Mouse (Mus musculus): Measurements from ENCODE around the gene Gpc6.

GRCm38 (mm10) chr14:117146089-117146488 lies 221.0 kb downstream of the Gpc6 start:
- TF ChIP-seq CTCF (IDR thresholded peaks at IDR 0.05; ENCODE audit: insufficient read depth, low read depth, low read length) = no peak
- no peak for TF ChIP-seq POLR2A (IDR thresholded peaks at IDR 0.05; ENCODE audit: insufficient read depth, low read depth, low read length)

All from olfactory bulb, adult 2 months (tissue).